Mouse (Mus musculus): Measurements from ENCODE around the gene Fbxo46.

DNA sequence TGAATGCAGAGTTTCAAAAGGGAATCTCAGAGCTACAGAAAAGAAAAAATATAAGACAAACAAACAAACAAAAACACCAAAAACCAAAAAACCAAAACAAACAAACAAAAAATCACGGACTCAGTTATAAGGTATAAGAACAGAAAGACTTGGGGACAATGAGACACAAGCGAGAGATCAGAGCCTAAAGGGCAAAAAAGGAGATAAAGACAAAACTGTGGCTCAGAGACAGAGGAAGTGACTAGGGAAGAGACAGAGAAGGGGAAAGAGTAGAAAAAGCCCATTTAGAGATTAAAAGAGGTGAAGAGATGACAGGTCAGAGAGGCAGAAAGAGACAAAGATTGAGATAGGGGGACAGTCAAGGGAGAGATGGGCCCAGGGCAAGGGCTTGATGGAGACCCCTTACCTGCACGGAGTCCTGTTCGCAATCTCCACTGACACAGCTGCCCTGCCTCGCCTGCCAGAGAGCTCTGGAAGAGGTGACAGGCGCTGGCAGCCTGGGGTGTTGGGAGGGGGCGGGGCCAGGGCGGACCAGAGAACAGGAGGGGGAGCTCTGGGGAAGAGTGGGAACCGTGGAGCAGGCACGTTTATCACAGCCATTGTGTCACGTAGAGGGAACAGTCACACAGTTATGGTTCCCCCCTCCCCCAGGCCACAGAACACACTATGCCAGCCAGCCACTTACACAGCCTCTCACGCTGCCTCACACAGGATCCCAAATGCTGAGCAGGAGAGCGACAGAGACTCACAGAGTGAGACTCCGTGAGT lies 46.2 kb downstream of the Fbxo46 start, which contains the start of gene Gipr:
- TF ChIP-seq GATA1 (IDR thresholded peaks at IDR 0.05; ENCODE audit: borderline replicate concordance, low read length) (no peak), FLI1 (IDR thresholded peaks at IDR 0.05; ENCODE audit: low read length) (no peak)

Measured in megakaryocyte, embryonic 14.5 days (primary cell).